Mouse (Mus musculus): ENCODE results near the gene Asna1.

Asna1 gene

DNA sequence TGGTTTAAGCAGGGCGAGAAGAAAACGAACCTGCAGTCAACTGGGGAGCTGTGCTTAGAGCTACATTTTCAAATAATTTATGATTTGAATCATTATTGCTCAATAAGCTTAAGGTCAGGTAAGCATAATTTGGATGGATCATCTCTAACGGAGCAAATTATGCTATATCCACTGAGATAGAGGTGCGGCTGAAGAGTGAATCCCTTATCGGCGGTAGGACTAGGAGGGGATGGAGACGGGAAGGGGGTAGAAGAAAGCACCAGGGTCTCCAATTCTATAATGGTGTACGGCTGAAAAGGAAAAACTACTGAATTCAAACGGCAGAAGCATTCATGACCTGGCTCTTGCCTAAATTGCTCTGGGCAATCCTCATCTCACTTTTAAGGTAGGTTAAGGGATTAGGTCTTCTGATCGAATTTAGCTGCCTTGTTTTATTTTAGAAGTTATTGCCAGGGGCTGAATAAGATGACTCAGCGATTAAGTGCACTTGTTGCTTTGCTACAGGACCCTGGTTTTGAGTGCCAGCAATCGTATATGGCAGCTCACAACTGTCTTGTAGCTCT is 10.2 kb upstream of the Asna1 start:
- DNase-seq (ENCODE audit: extremely low spot score, low read depth, low spot score) = no peak

- no peak for DNase-seq (ENCODE audit: extremely low spot score, low read depth, low spot score)
These were observed 9.7 kb upstream of the Asna1 start for GRCm38 (mm10) chr8:85034764-85035163.

- no peak for DNase-seq (ENCODE audit: extremely low spot score, low read depth, low spot score)
These were observed 8.8 kb upstream of the Asna1 start for GRCm38 (mm10) chr8:85033867-85034266.

DNA sequence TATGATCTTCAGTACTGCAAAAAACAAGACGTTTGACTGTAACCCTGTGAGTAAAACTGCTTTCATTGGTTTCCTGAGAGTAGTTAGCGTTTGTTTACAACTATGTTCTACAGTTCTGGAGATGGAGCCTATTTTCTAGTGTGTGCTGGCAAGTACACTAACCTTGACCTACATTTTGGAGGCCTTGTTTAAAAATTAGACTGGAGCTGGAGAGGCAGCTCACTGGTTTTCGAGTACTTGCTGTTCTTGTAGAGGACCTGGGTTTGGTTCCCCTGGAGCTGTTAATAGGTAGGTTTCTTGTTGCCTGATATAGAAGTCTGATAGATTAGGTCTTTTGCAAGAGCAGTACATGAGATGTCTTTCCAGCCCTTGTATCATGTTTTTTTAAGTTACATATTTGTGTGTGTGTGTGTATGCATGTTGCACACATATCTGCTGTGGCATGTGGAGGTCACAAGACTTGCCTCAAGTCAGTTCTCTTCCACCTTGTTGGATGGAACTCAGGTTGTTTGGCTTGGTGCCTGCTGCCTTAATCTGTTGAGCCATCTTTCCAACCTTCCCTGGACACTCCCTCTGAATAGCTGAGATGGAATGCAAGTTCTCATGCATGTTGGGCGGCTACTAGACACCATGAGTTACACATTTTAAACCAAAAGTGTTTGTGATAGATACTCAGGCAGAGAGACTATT is 7.7 kb upstream of the Asna1 start:
- no peak for DNase-seq (ENCODE audit: extremely low spot score, low read depth, low spot score)

- no peak for DNase-seq (ENCODE audit: extremely low spot score, low read depth, low spot score)
These were observed 4.2 kb upstream of the Asna1 start for GRCm38 (mm10) chr8:85029271-85029670.

DNA sequence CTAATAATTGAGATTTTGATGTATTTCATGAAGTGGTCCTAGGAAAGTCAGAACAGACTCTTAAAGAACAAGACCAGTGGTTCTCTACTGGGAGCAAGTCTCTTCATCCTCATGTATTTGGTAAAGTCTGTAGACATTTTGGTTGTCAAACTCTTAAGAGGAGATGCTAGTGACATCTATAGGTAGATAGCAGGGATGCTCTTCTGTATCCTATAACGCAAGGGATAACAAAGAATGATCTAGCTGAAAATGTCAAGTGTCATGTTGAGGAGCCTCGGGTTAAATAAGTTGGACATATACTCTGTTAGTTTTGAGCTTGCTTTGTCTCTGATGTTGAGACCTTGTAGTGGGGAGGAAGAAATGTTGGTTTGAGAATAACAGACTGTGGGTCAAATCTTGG is 2.8 kb upstream of the Asna1 start:
- DNase-seq (ENCODE audit: extremely low spot score, low read depth, low spot score) = no peak

GRCm38 (mm10) chr8:85027516-85027855 is 2.4 kb upstream of the Asna1 start:
- DNase-seq (ENCODE audit: extremely low spot score, low read depth, low spot score) = no peak

DNA sequence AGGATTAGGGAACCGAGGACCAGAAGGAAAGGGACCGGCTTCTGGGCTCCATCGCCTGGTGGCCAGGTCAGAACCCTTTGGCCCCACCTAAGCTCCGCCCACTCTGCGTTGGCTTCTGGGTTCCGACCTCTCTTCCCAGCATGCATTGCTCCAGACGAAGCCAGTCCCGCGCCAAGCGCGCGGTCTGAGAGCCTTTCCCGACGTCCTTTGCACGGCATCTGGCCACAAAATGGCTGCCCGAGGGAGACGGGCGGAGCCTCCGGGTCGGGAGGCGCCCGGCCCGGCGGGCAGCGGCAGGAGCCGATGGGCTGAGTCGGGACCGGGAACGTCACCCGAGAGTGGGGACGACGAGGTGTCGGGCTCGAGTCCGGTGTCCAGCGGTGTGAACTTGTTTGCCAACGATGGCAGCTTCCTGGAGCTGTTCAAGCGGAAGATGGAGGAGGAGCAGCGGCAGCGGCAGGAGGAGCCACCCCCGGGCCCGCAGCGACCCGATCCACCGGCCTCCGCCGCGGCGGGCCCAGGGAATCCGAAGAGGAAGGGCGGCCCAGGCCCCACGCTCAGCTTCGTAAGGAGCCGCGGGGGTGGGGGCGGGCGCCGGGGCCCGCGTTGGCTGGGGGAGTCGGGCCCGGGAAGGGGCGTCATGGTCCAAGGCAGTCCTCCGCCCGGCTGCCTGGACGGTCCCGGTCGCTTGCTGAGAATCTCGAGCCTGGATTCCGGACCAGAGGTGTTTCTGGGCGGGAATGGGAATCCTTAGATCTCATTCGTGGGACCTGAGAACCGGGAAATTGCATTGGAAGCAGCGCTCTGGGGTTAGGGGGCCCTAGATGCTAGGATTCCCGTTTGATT is 1.8 kb upstream of the Asna1 start, which contains the start of gene Trir:
Gene Trir (plus strand): TSS at position 154 of the 846 bp plus-strand sequence.
- peak; percentile 95 for DNase-seq (ENCODE audit: extremely low spot score, low read depth, low spot score)

DNA sequence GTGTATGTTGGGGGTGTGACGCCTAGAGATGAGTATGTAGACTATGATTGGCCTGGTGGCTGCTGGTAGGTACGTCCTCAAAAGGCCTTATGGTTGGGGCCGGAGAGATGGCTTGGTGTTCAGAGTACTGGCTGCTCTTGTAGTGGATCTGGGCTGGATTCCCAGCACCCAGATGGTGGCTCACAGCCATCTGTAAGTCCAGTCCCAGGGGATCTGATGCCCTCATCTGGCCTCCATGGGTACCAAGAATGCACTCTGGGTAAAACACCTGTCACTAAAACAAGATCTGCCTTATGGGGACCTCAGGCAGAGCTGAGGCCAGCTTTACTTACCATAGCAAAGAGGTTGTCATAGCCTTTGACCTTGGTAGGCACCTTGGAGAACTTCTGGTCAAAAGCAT is 1.2 kb downstream of the Asna1 start:
- no peak for DNase-seq (ENCODE audit: extremely low spot score, low read depth, low spot score)

- DNase-seq (ENCODE audit: extremely low spot score, low read depth, low spot score) = no peak
These were observed 3.5 kb downstream of the Asna1 start for GRCm38 (mm10) chr8:85021514-85022055.

- DNase-seq (ENCODE audit: extremely low spot score, low read depth, low spot score) = no peak
These were observed 7.9 kb downstream of the Asna1 start for GRCm38 (mm10) chr8:85017209-85017608.

- no peak for DNase-seq (ENCODE audit: extremely low spot score, low read depth, low spot score)
These were observed 8.4 kb downstream of the Asna1 start for GRCm38 (mm10) chr8:85016724-85017123.

DNA sequence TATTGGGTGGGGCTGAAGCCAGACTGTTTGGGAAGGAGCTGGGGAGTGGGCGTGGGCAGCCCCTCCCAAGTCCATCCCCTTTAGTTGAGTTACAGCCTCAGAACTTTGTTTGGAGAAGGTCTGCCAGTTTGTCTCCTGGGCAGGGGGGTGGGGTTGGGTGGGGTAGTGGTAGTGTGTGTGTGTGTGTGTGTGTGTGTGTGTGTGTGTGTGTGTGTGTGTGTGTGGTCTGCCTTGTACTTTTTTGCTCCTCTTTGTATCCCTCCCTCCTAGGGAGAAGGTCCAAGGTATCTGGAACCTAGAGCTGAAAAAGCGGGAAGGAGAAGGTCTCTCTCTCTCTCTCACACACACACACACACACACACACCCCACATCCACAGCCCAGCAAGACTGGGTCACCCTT is 10.7 kb downstream of the Asna1 start, which contains the start of gene Best2:
Gene Best2 (minus strand): TSS at position 101 of the 400 bp plus-strand sequence.
- no peak for DNase-seq (ENCODE audit: extremely low spot score, low read depth, low spot score)

DNA sequence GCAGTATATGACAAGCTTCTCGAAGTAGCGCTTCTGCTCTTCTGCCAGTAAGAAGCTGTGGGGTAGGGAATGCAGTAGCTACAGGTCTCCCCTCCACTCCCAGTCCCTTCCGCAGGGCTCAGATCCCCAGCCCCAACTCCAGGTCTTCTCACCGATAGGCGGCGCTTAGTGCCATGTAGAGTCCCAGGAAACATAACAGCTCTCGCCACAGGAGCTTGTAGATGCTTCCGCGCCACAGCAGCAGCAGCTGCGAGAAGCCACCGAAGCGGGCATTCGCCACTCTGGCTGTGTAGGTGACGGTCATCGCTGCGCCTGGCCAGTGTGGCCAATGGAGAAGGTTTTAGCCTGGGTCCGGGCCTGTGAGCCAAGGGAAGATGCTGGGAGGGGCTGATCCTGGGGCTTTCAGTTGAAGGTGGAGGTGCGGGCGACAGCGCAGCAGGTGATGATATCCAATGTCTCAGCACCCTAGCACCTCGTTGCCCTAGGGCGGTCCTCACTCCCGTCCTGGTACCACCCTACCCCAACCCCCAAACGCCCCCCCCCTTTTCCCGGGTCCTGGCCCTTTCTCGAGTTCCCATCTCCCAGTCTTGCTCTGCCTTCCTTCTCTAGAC is 11.7 kb downstream of the Asna1 start:
- DNase-seq (ENCODE audit: extremely low spot score, low read depth, low spot score) = no peak

DNA sequence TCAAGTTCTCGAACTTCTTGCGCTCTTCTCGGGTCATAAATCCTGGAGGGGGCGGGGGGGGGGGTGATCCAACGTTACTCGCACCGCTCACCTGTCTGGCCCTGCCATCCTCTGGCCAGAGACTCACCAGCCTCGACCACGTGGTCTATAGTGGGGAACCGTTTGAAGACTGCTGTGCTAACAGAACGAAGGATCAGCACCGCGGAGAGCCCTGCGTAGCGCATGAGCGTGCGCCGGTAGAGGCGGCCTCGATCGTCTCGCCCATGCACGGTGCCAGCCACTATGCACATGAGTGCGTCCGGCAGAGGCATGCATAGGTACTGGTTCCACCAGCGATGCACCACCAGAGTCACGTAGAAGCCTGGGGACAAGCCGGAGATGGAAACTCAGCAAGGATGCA is 13.8 kb downstream of the Asna1 start:
- DNase-seq (ENCODE audit: extremely low spot score, low read depth, low spot score) = no peak

DNA sequence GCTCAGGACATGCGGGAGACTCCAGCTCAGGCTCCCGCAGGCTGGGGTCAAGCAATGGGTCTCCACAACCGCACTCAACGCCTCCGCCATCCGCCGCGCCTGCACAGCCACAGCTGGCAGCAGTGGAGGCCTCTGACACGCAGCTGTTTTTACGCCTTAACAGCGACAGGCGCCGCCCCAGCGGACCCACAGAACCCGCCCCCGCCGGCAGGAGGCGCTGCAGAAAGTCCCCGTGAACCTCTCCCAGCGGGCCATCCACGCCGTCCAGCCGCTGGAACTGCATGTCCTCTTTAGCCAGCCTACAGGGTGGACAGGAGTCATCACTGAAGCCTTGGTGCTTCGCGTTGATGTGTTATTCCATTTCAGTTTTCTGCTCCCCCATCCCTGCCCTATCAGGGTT is 17.4 kb downstream of the Asna1 start:
- no peak for DNase-seq (ENCODE audit: extremely low spot score, low read depth, low spot score)

- no peak for DNase-seq (ENCODE audit: extremely low spot score, low read depth, low spot score)
These were observed 27.3 kb downstream of the Asna1 start for GRCm38 (mm10) chr8:84997649-84998295.

DNA sequence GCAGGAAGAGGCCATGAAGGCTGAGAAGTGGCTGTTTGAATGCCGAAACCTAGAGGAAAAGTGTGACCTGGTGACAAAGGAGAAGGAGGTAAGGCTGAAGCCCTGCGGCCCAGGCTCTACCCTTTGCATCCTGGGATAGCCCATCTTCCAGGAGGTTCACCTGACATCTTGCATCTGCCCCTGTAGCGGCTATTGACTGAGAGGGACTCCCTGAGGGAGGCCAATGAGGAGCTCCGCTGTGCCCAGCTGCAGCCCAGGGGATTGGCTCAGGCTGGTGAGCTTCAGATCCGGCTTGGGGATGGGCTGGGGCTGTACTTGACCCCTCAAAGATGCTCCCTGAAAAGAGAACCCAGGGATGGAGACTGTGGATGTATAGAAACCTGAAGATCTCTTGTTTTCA is 28.1 kb downstream of the Asna1 start:
- DNase-seq (ENCODE audit: extremely low spot score, low read depth, low spot score) = no peak

DNA sequence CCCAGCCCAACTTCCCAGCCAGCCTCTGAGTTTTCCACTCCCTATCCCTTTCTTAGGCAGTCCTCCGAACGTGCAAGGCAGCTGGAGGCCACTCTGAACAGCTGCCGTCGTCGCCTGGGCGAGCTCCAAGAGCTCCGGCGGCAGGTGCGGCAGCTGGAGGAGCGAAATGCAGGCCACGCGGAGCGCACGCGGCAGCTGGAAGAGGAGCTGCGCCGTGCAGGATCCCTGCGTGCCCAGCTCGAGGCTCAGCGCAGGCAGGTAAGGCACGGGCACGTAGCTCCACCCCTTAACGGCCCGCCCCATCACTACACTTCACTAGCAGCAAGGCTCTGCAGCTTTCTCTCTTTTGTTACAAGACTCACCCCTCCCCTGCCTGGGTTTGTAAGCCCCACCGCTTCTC is 29.4 kb downstream of the Asna1 start:
- no peak for DNase-seq (ENCODE audit: extremely low spot score, low read depth, low spot score)

DNA sequence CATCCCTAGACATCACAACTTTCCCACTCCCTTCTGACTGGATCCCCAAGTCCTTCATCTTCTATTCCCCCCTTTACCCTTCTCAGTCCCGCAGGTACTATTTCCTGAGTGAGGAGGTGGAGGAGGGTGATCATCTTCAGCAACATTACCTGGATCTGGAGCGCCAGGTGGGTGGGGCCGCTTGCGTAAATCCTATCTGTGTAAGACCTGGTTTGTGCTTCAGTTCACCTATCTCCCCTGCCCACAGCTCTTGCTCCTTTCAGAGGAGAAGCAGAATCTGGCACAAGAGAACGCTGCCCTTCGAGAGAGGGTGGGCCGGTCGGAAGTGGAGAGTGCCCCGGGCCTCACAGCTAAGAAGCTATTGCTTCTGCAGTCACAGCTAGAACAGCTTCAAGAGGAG is 30.7 kb downstream of the Asna1 start:
- no peak for DNase-seq (ENCODE audit: extremely low spot score, low read depth, low spot score)

DNA sequence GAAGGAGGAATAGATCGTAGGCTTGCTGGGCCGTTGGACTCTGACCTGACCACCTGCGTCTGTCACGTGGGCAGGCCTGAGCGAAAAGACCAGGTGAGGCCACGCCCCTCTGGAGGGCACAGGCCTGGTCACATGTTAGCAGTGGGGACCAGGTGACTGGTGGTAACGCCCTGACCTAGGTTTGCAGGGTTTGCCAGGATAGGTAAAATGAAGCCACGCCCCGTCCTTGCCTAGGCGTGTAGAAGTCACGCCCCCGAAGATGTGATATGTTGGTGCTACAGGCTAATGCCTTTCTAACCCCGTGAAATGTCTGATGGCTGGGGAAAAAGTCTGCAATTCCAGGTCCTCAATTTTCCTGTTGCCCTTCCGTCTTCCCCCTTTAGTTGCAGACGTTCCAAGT is 34.2 kb downstream of the Asna1 start:
- no peak for DNase-seq (ENCODE audit: extremely low spot score, low read depth, low spot score)
